8 mouse cellular contexts compared by ENCODE assay signal in the genomic region with DNA sequence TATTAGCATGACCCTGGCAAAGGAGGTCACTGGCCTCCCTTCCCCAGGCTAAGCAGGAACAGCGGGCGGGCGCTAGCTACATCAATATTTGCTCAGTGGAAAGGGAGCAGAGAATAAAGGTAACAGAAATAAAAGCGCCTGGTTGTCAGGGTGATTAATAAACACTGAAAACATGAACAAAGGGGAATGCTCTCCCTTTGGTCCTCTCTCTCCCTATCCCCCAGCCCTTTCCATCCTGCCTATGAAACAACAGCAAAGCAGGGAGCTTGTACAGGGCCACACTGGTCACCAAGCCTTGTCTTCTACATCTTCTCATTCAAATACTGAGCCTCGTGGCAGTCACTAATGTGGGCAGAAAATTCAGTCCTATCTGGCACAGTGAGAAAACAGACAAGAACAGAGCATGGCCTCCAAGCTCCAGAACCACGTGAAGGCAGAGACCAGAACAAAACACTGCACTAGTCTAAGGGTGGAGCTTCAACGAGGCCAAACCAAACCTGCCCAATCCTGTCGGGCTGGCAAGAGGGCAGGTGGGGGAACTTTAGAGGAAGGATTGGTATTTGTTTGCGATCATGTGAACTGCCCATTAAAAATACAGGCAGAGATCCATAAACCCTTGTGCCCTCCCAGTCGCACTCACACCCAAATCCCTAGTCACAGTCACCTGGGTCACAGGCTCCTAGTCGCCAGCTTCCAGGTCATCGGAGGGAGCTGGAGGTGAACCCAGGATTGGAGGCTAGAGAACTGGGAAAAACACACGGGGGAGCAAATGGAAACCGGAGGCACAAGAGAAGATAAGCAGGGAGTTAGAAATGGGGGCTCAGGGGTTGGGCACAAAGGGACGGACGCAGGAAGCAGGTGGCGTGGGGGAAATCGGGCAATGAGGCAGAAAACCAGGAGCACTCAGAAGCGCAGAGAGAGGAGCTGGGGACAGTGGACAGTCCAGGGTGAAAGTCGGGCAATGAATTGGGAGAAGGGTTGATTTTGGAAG. TPM values are rescaled to one million over a fixed set of nuclear protein-coding genes. Genes with fewer than 3 reads are reported as not detected.
DNase-seq lines count a peak whose midpoint lies in the region; ATAC-seq and TF ChIP-seq lines count a peak whose summit lies in the region.

No protein-coding gene starts in this region.

- no peaks in the 10 kb centered on the region for H3K9me3 ChIP-seq in embryonic facial prominence, embryonic 10.5 days
- H3K9me3 ChIP-seq in hindbrain, embryonic 10.5 days, result no peaks in the 10 kb centered on the region
- no peaks in the 10 kb centered on the region for H3K9me3 ChIP-seq in stomach, embryonic 14.5 days (ENCODE audit: control insufficient read depth, low read depth, low read length)

- peak in 1 of 2 experiments; percentile 44 for DNase-seq in heart, adult 2 months
- DNase-seq in heart, postnatal 14 days, result no peak
- DNase-seq in adipocyte (ENCODE audit: low spot score), result peak; percentile 92
- DNase-seq in embryonic facial prominence, embryonic 10.5 days (ENCODE audit: low spot score), result peak; percentile 60
- DNase-seq in hindbrain, embryonic 10.5 days (ENCODE audit: low spot score), result peak; percentile 54
- DNase-seq in layer of hippocampus, postnatal 25 days (ENCODE audit: extremely low spot score in 1 of 2, low spot score in 1 of 2), result peak; percentile 16 to 21

- TF ChIP-seq POLR2A in heart, adult 2 months (IDR thresholded peaks at IDR 0.05; ENCODE audit: insufficient read depth, low read depth, low read length), result no peak

- no peaks in the 10 kb centered on the region for H3K27me3 ChIP-seq in heart, adult 2 months (ENCODE audit: control insufficient read depth, insufficient read depth, low read length)
- no peaks in the 10 kb centered on the region for H3K27me3 ChIP-seq in embryonic facial prominence, embryonic 10.5 days (replicated peaks; ENCODE audit: low read depth, poor library complexity, severe bottlenecking)
- H3K27me3 ChIP-seq in hindbrain, embryonic 10.5 days (ENCODE audit: insufficient read depth, poor library complexity, severe bottlenecking), result no peaks in the 10 kb centered on the region
- no peaks in the 10 kb centered on the region for H3K27me3 ChIP-seq in stomach, embryonic 14.5 days (ENCODE audit: control insufficient read depth, insufficient read depth, low read length)

- WGBS in heart, adult 2 months, result 24% methylated on average over 20 of the region's 20 CpGs
- WGBS in embryonic facial prominence, embryonic 10.5 days, result 18% methylated on average over 20 of the region's 20 CpGs
- WGBS in hindbrain, embryonic 10.5 days, result 11% methylated on average over 20 of the region's 20 CpGs
- WGBS in stomach, embryonic 14.5 days, result 8% methylated on average over 20 of the region's 20 CpGs

- no peak for TF ChIP-seq EP300 in heart, adult 2 months (IDR thresholded peaks at IDR 0.05; ENCODE audit: insufficient read depth, low read depth, low read length)

- peak overlapping the region; percentile 64 for H3K9ac ChIP-seq in heart, adult 2 months (ENCODE audit: low read depth, low read length)
- peak overlapping the region; percentile 57 for H3K9ac ChIP-seq in stomach, embryonic 14.5 days (replicated peaks; ENCODE audit: low read depth, low read length)

- peaks cover 20% of the 10 kb centered on the region for H3K4me1 ChIP-seq in heart, adult 2 months (ENCODE audit: control insufficient read depth, insufficient read depth, low read length)
- peaks cover 54% of the 10 kb centered on the region for H3K4me1 ChIP-seq in embryonic facial prominence, embryonic 10.5 days
- peaks cover 58% of the 10 kb centered on the region for H3K4me1 ChIP-seq in hindbrain, embryonic 10.5 days (replicated peaks)
- H3K4me1 ChIP-seq in stomach, embryonic 14.5 days (ENCODE audit: control insufficient read depth, insufficient read depth, low read length), result peaks cover 23% of the 10 kb centered on the region; the same call in 1 of the 2 replicates

- peak overlapping the region; percentile 81 for H3K4me2 ChIP-seq in stomach, embryonic 14.5 days (replicated peaks; ENCODE audit: low read depth, low read length)

- peak overlapping the region; percentile 95 for H3K27ac ChIP-seq in heart, adult 2 months
- peak overlapping the region; percentile 90 for H3K27ac ChIP-seq in embryonic facial prominence, embryonic 10.5 days (replicated peaks)
- peak overlapping the region; percentile 95 for H3K27ac ChIP-seq in hindbrain, embryonic 10.5 days
- peak overlapping the region; percentile 96 for H3K27ac ChIP-seq in stomach, embryonic 14.5 days (ENCODE audit: low read length)

- intact Hi-C loops in heart, adult 2 months (cut with DNase I), result loop anchor here (5.0 kb wide), 3 partner anchors 40 to 85 kb away; no protein-coding TSS in a partner anchor
- intact Hi-C loops in heart, postnatal 14 days (cut with DNase I), result no loop called here

- peak overlapping the region; percentile 45 for H3K4me3 ChIP-seq in heart, adult 2 months
- H3K4me3 ChIP-seq in embryonic facial prominence, embryonic 10.5 days, result peak overlapping the region; percentile 70
- peak overlapping the region; percentile 69 for H3K4me3 ChIP-seq in hindbrain, embryonic 10.5 days
- peak overlapping the region; percentile 55 for H3K4me3 ChIP-seq in stomach, embryonic 14.5 days (ENCODE audit: low read depth, low read length)

- H3K79me2 ChIP-seq in heart, adult 2 months (replicated peaks; ENCODE audit: control insufficient read depth, insufficient read depth, low read length), result no peaks in the 10 kb centered on the region

- no peaks in the 10 kb centered on the region for H3K36me3 ChIP-seq in heart, adult 2 months (ENCODE audit: control insufficient read depth, insufficient read depth, low read length)
- H3K36me3 ChIP-seq in embryonic facial prominence, embryonic 10.5 days (replicated peaks), result no peaks in the 10 kb centered on the region
- no peaks in the 10 kb centered on the region for H3K36me3 ChIP-seq in hindbrain, embryonic 10.5 days
- no peaks in the 10 kb centered on the region for H3K36me3 ChIP-seq in stomach, embryonic 14.5 days (ENCODE audit: control insufficient read depth, insufficient read depth, low read length)

- TF ChIP-seq CTCF in heart, adult 2 months (IDR thresholded peaks at IDR 0.05), result no peak

- ATAC-seq in megakaryocyte progenitor cell, adult 5-6 weeks (replicated peaks; ENCODE audit: poor library complexity), result peak; percentile 29
- peak; percentile 51; the same call in 1 of the 2 replicates for ATAC-seq in stomach, embryonic 14.5 days (ENCODE audit: insufficient number of reproducible peaks, insufficient read depth, low FRiP score, low read depth)

RNA-seq across cellular contexts. Expression of a gene that starts 0.9 kb away (rescaled TPM):
- total RNA-seq in heart, adult 2 months (2021), result 10 to 100 TPM; 10.7 to 11.0 TPM
- polyA plus RNA-seq in heart, adult 2 months (2012; rRNA removed), result 11.7 and 14.0 TPM in 2 replicates
- 10 to 100 TPM; 10.4 to 10.6 TPM for total RNA-seq in heart, postnatal 14 days (2021)
- polyA plus RNA-seq in embryonic facial prominence, embryonic 10.5 days (2016; fragmentation: Nextera tagmentation; extraction: Ambion mirVana), result 18.4 and 20.4 TPM in 2 replicates
- 24.2 and 25.3 TPM in 2 replicates for polyA plus RNA-seq in hindbrain, embryonic 10.5 days (2016; fragmentation: Nextera tagmentation; extraction: Ambion mirVana)
- total RNA-seq in layer of hippocampus, postnatal 25 days (2021), result 10 to 100 TPM; 24.2 to 24.3 TPM
- 6.9 and 8.4 TPM in 2 replicates for total RNA-seq in megakaryocyte progenitor cell, adult 5-6 weeks (2015)
- total RNA-seq in megakaryocyte progenitor cell, adult 5-6 weeks (2017), result 6.6 and 6.9 TPM in 2 replicates
- polyA plus RNA-seq in stomach, embryonic 14.5 days (2014; fragmentation: Nextera tagmentation; extraction: Ambion mirVana), result 16.6 and 17.4 TPM in 2 replicates

RNA-seq across cellular contexts. Expression of a gene that starts 19.2 kb away (rescaled TPM):
- total RNA-seq in heart, adult 2 months (2021), result 10 to 100 TPM in 1 of 2 experiments, 1 to 10 TPM in 1; 9.3 to 13.7 TPM
- polyA plus RNA-seq in heart, adult 2 months (2012; rRNA removed), result 3.4 and 4.3 TPM in 2 replicates
- total RNA-seq in heart, postnatal 14 days (2021), result 1 to 10 TPM; 6.2 to 6.9 TPM
- 1.2 and 1.8 TPM in 2 replicates for polyA plus RNA-seq in embryonic facial prominence, embryonic 10.5 days (2016; fragmentation: Nextera tagmentation; extraction: Ambion mirVana)
- polyA plus RNA-seq in hindbrain, embryonic 10.5 days (2016; fragmentation: Nextera tagmentation; extraction: Ambion mirVana), result 0.97 and 1.1 TPM in 2 replicates
- 1 to 10 TPM in 1 of 2 experiments, under 1 TPM in 1; 0.61 to 1.0 TPM for total RNA-seq in layer of hippocampus, postnatal 25 days (2021)
- 3.2 and 3.9 TPM in 2 replicates for total RNA-seq in megakaryocyte progenitor cell, adult 5-6 weeks (2015)
- 1.5 and 1.7 TPM in 2 replicates for total RNA-seq in megakaryocyte progenitor cell, adult 5-6 weeks (2017)
- polyA plus RNA-seq in stomach, embryonic 14.5 days (2014; fragmentation: Nextera tagmentation; extraction: Ambion mirVana), result 4.2 and 6.1 TPM in 2 replicates

RNA-seq across cellular contexts. Expression of a gene that starts 41.9 kb away (rescaled TPM):
- total RNA-seq in heart, adult 2 months (2021), result under 1 TPM; 0.78 to 0.84 TPM
- polyA plus RNA-seq in heart, adult 2 months (2012; rRNA removed), result 0.70 and 2.9 TPM in 2 replicates
- total RNA-seq in heart, postnatal 14 days (2021), result under 1 TPM; 0.45 to 0.49 TPM
- 2.5 and 6.0 TPM in 2 replicates for polyA plus RNA-seq in embryonic facial prominence, embryonic 10.5 days (2016; fragmentation: Nextera tagmentation; extraction: Ambion mirVana)
- polyA plus RNA-seq in hindbrain, embryonic 10.5 days (2016; fragmentation: Nextera tagmentation; extraction: Ambion mirVana), result 1.7 and 2.0 TPM in 2 replicates
- total RNA-seq in layer of hippocampus, postnatal 25 days (2021), result 1 to 10 TPM; 3.3 to 4.2 TPM
- total RNA-seq in megakaryocyte progenitor cell, adult 5-6 weeks (2015), result 0.27 and 0.34 TPM in 2 replicates
- total RNA-seq in megakaryocyte progenitor cell, adult 5-6 weeks (2017), result not detected in 2 replicates
- polyA plus RNA-seq in stomach, embryonic 14.5 days (2014; fragmentation: Nextera tagmentation; extraction: Ambion mirVana), result 5.9 and 8.6 TPM in 2 replicates

Comparison
In these comparisons a context has a peak if more than half of its experiments do, and no peak if none do; other contexts are left out.
1. DNase-seq: peak in adipocyte (single experiment), embryonic facial prominence, embryonic 10.5 days (single experiment), hindbrain, embryonic 10.5 days (single experiment) and layer of hippocampus, postnatal 25 days (2 of 2); none in heart, postnatal 14 days (0 of 2).
2. Peak in every context shown above with its lines, with median percentiles within 50 percentile points of each other: H3K27ac ChIP-seq and H3K4me3 ChIP-seq.